Mouse (Mus musculus): ENCODE data around the gene Trim41. TPM values are rescaled to one million over a fixed set of nuclear protein-coding genes. Genes with fewer than 3 reads are reported as not detected.

Gene Trim41
- total RNA-seq, 1 experiment, result 47.8 TPM

DNA sequence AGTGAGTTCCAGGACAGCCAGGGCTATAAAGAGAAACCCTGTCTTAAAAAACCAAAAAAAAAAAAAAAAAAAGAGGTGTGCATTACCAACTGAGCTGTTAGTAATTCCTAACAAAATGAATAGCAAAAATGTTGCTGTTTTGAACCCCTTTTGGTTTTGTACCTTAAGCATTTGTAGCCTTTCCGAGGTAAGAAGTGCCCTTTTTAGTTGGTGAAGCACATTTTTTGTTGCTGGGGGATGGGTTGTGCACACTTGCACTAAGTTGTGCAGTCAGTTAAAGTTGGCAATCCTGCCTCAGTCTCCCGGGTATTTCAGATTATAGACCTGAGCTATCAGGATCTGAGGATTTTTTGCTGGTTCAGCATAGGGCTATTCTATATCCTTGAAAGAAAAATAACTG, 12.2 kb downstream of the Trim41 start:
- H3K36me3 ChIP-seq (ENCODE audit: control insufficient read depth, insufficient read depth, low read length, poor library complexity, severe bottlenecking), result peaks cover 69% of the 10 kb centered on the region

DNA sequence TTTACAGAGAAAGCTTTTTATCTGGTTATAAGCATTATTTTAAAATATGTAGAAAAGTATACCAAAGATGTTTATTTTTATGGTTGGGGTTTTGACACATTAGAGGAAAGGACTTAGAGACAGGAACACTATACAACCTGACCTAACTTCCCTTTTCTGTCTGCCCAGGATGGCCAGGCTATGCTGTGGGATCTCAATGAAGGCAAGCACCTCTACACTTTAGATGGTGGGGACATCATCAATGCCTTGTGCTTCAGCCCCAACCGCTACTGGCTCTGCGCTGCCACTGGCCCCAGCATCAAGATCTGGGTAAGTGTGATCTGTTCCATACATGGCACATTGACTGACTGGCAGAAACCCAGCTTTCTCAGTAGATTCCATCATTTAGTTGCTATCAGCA, 13.2 kb downstream of the Trim41 start:
- no peaks in the 10 kb centered on the region for H3K9me3 ChIP-seq (ENCODE audit: control insufficient read depth, insufficient read depth, low read depth, low read length)
- peaks cover 0 to 7% of the 10 kb centered on the region in 2 experiments; a peak in 2 of 4 replicates for H3K4me1 ChIP-seq (ENCODE audit: control insufficient read depth in 2 of 2, insufficient read depth in 2 of 2, low read length in 2 of 2, poor library complexity in 1 of 2)
- H3K9ac ChIP-seq (ENCODE audit: insufficient read depth, low read depth, low read length, poor library complexity, severe bottlenecking), result no peak overlapping the region
- no peak overlapping the region for H3K4me3 ChIP-seq (ENCODE audit: insufficient read depth in 1 of 2, low read depth in 1 of 2, low read length in 2 of 2, poor library complexity in 1 of 2, severe bottlenecking in 1 of 2)
- no peak overlapping the region for H3K27ac ChIP-seq (ENCODE audit: insufficient read depth, low read depth, low read length, poor library complexity, severe bottlenecking)
- H3K36me3 ChIP-seq (ENCODE audit: control insufficient read depth, insufficient read depth, low read length, poor library complexity, severe bottlenecking), result peaks cover 69% of the 10 kb centered on the region
- DNase-seq (ENCODE audit: low read depth, low spot score), result no peak
- TF ChIP-seq ZC3H11A (IDR thresholded peaks at IDR 0.05; ENCODE audit: borderline replicate concordance, low read depth, low read length), result no peak
- no peak for TF ChIP-seq CHD2 (IDR thresholded peaks at IDR 0.05; ENCODE audit: low read depth, low read length)
- no peak for TF ChIP-seq HCFC1 (IDR thresholded peaks at IDR 0.05; ENCODE audit: borderline replicate concordance, insufficient read depth, low read length)
- no peak for TF ChIP-seq MAFK (IDR thresholded peaks at IDR 0.05; ENCODE audit: insufficient read depth, low read depth, low read length)
- no peak for TF ChIP-seq ZNF384 (IDR thresholded peaks at IDR 0.05; ENCODE audit: low read depth, low read length)
- in situ Hi-C loops (cut with MboI; ENCODE audit: low sequenced_read_pairs in 2 of 2, unreplicated experiment in 2 of 2), result no loop called here

More for the DNA sequence above, 12.2 kb downstream of the Trim41 start:
- Histone ChIP-seq H3K27ac (ENCODE audit: insufficient read depth, low read depth, low read length, poor library complexity, severe bottlenecking) (no peak overlapping the region), H3K9ac (ENCODE audit: insufficient read depth, low read depth, low read length, poor library complexity, severe bottlenecking) (no peak overlapping the region), H3K4me1 (ENCODE audit: control insufficient read depth in 2 of 2, insufficient read depth in 2 of 2, low read length in 2 of 2, poor library complexity in 1 of 2) (peaks cover 0 to 7% of the 10 kb centered on the region in 2 experiments; a peak in 2 of 4 replicates), H3K9me3 (ENCODE audit: control insufficient read depth, insufficient read depth, low read depth, low read length) (no peaks in the 10 kb centered on the region), H3K4me3 (ENCODE audit: insufficient read depth in 1 of 2, low read depth in 1 of 2, low read length in 2 of 2, poor library complexity in 1 of 2, severe bottlenecking in 1 of 2) (no peak overlapping the region)
- TF ChIP-seq ZC3H11A (IDR thresholded peaks at IDR 0.05; ENCODE audit: borderline replicate concordance, low read depth, low read length) (no peak), ZNF384 (IDR thresholded peaks at IDR 0.05; ENCODE audit: low read depth, low read length) (no peak), MAFK (IDR thresholded peaks at IDR 0.05; ENCODE audit: insufficient read depth, low read depth, low read length) (no peak)
- in situ Hi-C loops (cut with MboI; ENCODE audit: low sequenced_read_pairs in 2 of 2, unreplicated experiment in 2 of 2), result no loop called here
- DNase-seq (ENCODE audit: low read depth, low spot score), result no peak

DNA sequence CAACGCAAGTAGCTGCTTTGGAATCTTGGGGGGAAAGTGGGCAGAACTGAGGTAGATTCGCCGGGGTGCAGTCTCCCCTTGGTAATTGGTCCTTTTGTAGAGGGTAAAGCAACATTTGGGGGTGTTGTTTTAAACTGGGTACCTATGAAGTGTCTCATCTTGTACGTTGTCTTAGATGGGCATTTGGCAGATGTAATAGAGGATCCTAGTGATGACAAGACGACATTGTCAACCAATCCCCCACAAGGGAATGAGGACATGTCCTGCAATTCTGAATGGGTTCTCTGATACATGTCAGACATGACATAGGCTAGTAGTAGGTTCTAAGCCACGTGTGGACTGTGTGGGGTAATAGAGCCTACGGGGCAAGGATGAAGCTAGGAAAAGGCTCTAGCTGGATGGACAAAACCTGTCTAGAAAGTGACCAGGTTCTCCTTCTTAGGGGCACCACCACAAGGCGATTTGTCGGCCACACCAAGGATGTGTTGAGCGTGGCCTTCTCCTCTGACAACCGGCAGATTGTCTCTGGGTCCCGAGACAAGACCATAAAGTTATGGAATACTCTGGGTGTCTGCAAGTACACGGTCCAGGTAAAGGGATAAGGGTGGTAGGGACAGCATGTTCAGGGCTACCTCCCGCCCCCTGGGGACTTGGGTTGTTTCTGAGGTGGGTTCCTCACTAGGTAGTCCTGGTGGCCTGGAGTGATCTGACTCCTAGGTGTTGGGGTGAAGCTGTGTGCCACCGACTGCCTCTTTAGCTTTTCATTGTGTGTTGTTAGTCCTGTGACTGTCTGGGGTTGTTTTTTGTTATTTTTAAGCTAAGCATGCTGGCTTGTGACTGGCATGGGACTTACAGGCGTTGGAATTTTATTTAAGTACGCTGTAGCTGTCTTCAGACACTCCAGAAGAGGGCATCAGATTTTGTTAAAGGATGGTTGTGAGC, 15.1 kb downstream of the Trim41 start:
- in situ Hi-C loops (cut with MboI; ENCODE audit: low sequenced_read_pairs in 2 of 2, unreplicated experiment in 2 of 2), result no loop called here
- TF ChIP-seq MAFK (IDR thresholded peaks at IDR 0.05; ENCODE audit: insufficient read depth, low read depth, low read length) (no peak), CHD2 (IDR thresholded peaks at IDR 0.05; ENCODE audit: low read depth, low read length) (no peak), ZNF384 (IDR thresholded peaks at IDR 0.05; ENCODE audit: low read depth, low read length) (no peak), HCFC1 (IDR thresholded peaks at IDR 0.05; ENCODE audit: borderline replicate concordance, insufficient read depth, low read length) (no peak), ZC3H11A (IDR thresholded peaks at IDR 0.05; ENCODE audit: borderline replicate concordance, low read depth, low read length) (no peak)
- H3K9ac ChIP-seq (ENCODE audit: insufficient read depth, low read depth, low read length, poor library complexity, severe bottlenecking), result peak overlapping the region; percentile 94
- DNase-seq (ENCODE audit: low read depth, low spot score), result no peak
- H3K27ac ChIP-seq (ENCODE audit: insufficient read depth, low read depth, low read length, poor library complexity, severe bottlenecking), result no peak overlapping the region
- peak overlapping the region; percentile 86 to 94 for H3K4me3 ChIP-seq (ENCODE audit: insufficient read depth in 1 of 2, low read depth in 1 of 2, low read length in 2 of 2, poor library complexity in 1 of 2, severe bottlenecking in 1 of 2)
- H3K9me3 ChIP-seq (ENCODE audit: control insufficient read depth, insufficient read depth, low read depth, low read length), result no peaks in the 10 kb centered on the region
- H3K36me3 ChIP-seq (ENCODE audit: control insufficient read depth, insufficient read depth, low read length, poor library complexity, severe bottlenecking), result peaks cover 59% of the 10 kb centered on the region
- H3K4me1 ChIP-seq (ENCODE audit: control insufficient read depth in 2 of 2, insufficient read depth in 2 of 2, low read length in 2 of 2, poor library complexity in 1 of 2), result peaks cover 0 to 3% of the 10 kb centered on the region in 2 experiments; a peak in 2 of 4 replicates

DNA sequence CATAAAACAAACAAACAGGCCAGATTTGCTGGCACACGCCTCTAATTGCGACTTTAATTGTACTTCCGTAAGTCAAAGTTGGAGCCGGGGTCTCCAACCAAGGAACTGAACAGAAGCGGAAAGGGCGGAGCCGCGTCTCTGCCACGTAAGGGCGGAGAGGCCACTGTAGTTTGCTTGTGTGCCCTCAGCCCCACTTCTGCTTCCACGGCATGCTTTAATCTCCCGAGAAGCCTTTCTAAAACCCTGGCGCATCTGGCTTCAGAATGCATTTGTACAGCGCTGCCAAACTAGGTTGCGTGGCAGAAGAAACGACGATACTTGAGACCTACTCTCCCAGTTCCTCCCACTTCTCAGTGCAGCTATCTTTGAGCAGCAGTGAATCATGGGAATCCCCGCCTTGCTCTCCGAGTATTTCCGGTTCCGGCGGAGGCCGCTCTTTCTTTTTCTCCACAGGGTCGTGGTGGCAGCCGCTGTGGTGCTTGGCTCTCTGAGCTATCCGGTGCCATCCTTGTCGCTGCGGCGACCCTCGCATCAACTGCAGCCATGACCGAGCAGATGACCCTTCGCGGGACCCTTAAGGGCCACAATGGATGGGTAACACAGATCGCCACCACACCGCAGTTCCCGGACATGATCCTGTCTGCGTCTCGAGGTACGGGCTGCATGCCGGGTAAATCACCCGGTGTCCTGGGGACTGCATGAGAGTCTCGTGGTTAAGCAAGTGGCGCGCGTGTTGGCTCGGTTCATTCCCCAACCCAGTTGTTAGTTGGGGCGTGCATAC, 17.0 kb downstream of the Trim41 start, which contains the start of gene Rack1:
TSS of gene Rack1 (plus strand) at position 412 of the 781 bp plus-strand sequence.
- DNase-seq (ENCODE audit: low read depth, low spot score), result peak; percentile 90
- TF ChIP-seq HCFC1 (IDR thresholded peaks at IDR 0.05; ENCODE audit: borderline replicate concordance, insufficient read depth, low read length) (peak; percentile 76; the same call in 1 of the 2 replicates), ZNF384 (IDR thresholded peaks at IDR 0.05; ENCODE audit: low read depth, low read length) (no peak), MAFK (IDR thresholded peaks at IDR 0.05; ENCODE audit: insufficient read depth, low read depth, low read length) (0 out of 2 replicates have a peak, but pooled peaks have one; percentile 16), CHD2 (IDR thresholded peaks at IDR 0.05; ENCODE audit: low read depth, low read length) (no peak), ZC3H11A (IDR thresholded peaks at IDR 0.05; ENCODE audit: borderline replicate concordance, low read depth, low read length) (no peak)
- Histone ChIP-seq H3K9ac (ENCODE audit: insufficient read depth, low read depth, low read length, poor library complexity, severe bottlenecking) (peak within 1 kb of the TSS; percentile 94), H3K9me3 (ENCODE audit: control insufficient read depth, insufficient read depth, low read depth, low read length) (no peaks in the 10 kb centered on the region), H3K4me3 (ENCODE audit: insufficient read depth in 1 of 2, low read depth in 1 of 2, low read length in 2 of 2, poor library complexity in 1 of 2, severe bottlenecking in 1 of 2) (peak within 1 kb of the TSS; percentile 86 to 94), H3K27ac (ENCODE audit: insufficient read depth, low read depth, low read length, poor library complexity, severe bottlenecking) (peak within 1 kb of the TSS; percentile 96), H3K4me1 (ENCODE audit: control insufficient read depth in 2 of 2, insufficient read depth in 2 of 2, low read length in 2 of 2, poor library complexity in 1 of 2) (peaks cover 0 to 3% of the 10 kb centered on the region in 2 experiments; a peak in 2 of 4 replicates), H3K36me3 (ENCODE audit: control insufficient read depth, insufficient read depth, low read length, poor library complexity, severe bottlenecking) (peaks cover 46% of the 10 kb centered on the region)
- in situ Hi-C loops (cut with MboI; ENCODE audit: low sequenced_read_pairs in 2 of 2, unreplicated experiment in 2 of 2), result no loop called here

Data from ES-E14 (cell line).